Mouse (Mus musculus): ENCODE data around the gene Zbtb20. TPM values are rescaled to one million over a fixed set of nuclear protein-coding genes. Genes with fewer than 3 reads are reported as not detected.
"Not testable (repeated sequence)": the region's sequence is repeated elsewhere in the genome, so short reads cannot be mapped to it uniquely, and the experiment has no call there.

Gene Zbtb20
- polyA plus RNA-seq, 1 experiment: 72.7 TPM

DNA sequence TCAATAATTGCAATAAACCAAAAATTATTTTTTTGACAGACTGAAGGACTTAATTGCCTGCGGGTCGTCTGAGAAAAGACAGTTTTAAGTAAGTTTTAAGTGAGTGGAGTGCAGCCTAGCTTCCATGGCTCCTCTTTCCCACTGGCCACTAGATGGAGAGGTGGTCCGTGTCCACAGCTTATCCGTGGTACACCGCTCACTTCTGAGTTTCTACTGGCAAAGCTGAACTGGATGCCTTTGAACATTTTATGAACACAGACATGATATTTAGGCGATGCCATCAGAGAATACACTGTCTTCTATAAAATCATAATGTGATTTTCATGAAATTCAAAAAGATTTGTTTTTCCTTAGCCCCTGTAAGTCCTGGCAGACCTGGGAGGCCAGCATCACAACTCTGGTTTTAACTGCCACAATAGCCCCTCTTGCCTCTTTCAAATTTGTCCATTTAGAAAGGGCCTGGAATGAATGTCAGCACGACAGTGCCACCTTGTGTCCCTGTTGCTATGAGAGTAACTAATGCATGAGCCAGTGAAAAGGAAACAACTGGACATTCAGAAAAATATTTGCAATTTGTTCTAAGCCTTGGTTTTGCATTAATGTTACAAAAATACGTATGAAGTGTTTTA is 38.9 kb downstream of the Zbtb20 start:
- TF ChIP-seq POLR2A (IDR thresholded peaks at IDR 0.05; ENCODE audit: insufficient read depth, low read depth, low read length): no peak
- no peak overlapping the region for H3K27ac ChIP-seq (ENCODE audit: insufficient read depth, low read depth, low read length)
- H3K4me3 ChIP-seq (ENCODE audit: insufficient read depth, low read depth, low read length): no peak overlapping the region
- H3K4me1 ChIP-seq (ENCODE audit: control insufficient read depth, insufficient read depth, low read length): peaks cover 3% of the 10 kb centered on the region; the same call in 1 of the 2 replicates
- 37% methylated on average over 8 of the region's 8 CpGs for WGBS

DNA sequence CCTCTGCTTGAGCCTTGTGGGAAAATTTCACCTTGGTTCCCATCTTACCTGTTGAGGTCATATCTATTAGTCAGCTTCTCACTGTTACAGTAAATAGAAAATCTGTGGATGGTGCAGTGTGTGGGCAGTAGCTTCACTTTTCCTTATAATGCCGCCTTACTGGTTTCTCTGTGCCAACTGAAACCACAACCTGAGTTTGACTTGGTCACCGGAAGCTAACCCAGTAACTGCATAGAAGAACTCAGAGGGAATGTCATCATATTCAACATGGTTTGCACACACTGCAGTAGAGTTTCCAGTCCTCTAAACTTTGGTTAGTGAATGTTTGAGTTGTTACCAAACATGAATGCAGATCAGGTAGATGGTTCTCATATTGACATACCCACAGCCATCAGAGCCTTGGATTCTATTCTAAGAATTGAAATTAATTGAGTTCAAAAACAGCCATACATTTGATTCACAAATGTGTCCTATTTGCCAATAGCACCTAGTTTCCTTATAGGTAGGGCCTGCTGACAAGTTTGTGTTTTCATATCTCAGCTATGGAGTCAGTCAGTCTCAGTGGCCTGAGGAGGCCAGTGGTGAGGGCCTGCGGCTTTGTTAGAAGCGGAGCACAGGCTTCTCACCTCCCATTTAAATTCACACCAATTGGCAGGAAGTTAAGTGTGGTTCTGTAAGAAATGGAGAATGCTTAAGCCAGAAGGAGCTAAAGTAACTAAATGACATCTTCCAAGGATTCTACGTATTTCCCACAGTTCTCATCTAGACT is 44.5 kb downstream of the Zbtb20 start:
- H3K4me1 ChIP-seq (ENCODE audit: control insufficient read depth, insufficient read depth, low read length): no peaks in the 10 kb centered on the region

DNA sequence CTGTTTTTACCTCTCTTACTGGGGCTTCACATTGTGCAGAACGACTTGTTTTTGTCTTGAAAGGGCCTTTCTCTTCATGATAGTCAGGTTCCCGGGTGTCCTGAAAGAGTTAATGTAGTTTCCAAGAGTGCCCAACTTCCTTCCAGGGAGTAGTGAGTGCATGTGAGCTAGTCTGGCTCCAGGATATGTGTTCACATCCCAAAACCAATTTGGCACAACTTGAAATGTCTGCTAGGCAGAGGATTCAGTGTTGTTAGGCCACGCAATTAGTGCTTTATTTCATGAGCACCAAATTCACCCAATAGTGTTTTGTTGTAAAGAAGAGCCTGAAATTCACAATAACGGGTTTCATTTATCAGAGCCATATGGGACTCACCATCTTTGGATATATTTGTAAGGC is 45.8 kb downstream of the Zbtb20 start:
- Histone ChIP-seq H3K27ac (ENCODE audit: insufficient read depth, low read depth, low read length) (no peak overlapping the region), H3K4me1 (ENCODE audit: control insufficient read depth, insufficient read depth, low read length) (no peaks in the 10 kb centered on the region), H3K4me3 (ENCODE audit: insufficient read depth, low read depth, low read length) (no peak overlapping the region)
- TF ChIP-seq CTCF (IDR thresholded peaks at IDR 0.05; ENCODE audit: insufficient read depth, low read depth, low read length) (no peak), POLR2A (IDR thresholded peaks at IDR 0.05; ENCODE audit: insufficient read depth, low read depth, low read length) (no peak)
- WGBS: 54% methylated on average over 4 of the region's 4 CpGs

More for the DNA sequence above, 44.5 kb downstream of the Zbtb20 start:
- TF ChIP-seq CTCF (IDR thresholded peaks at IDR 0.05; ENCODE audit: insufficient read depth, low read depth, low read length) (no peak), POLR2A (IDR thresholded peaks at IDR 0.05; ENCODE audit: insufficient read depth, low read depth, low read length) (no peak)
- 90% methylated on average over 5 of the region's 5 CpGs for WGBS
- Histone ChIP-seq H3K27ac (ENCODE audit: insufficient read depth, low read depth, low read length) (no peak overlapping the region), H3K4me3 (ENCODE audit: insufficient read depth, low read depth, low read length) (no peak overlapping the region)

DNA sequence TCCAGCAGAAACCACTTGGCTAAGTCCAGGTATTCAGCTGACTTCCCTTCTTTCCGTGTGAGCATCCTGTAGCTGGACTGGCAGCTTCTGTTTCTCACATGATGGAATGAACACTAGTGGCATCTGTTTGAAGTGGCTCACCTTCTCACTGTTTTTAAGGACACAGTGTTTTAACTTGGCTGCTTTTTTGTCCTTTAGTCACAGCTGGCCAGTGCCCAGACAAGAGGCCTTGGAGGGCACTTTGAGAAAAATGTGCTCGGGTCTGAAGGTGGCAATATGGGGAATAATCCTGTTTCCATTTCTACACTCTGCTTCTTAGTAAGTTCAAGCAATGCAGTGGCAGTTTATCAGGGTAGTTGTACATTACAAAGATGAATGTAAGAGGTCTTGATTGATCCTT is 62.5 kb downstream of the Zbtb20 start:
- WGBS: 57% methylated on average over 2 of the region's 2 CpGs
- no peaks in the 10 kb centered on the region for H3K4me1 ChIP-seq (ENCODE audit: control insufficient read depth, insufficient read depth, low read length)
- TF ChIP-seq CTCF (IDR thresholded peaks at IDR 0.05; ENCODE audit: insufficient read depth, low read depth, low read length) (no peak), POLR2A (IDR thresholded peaks at IDR 0.05; ENCODE audit: insufficient read depth, low read depth, low read length) (no peak)
- H3K27ac ChIP-seq (ENCODE audit: insufficient read depth, low read depth, low read length): no peak overlapping the region
- H3K4me3 ChIP-seq (ENCODE audit: insufficient read depth, low read depth, low read length): no peak overlapping the region

DNA sequence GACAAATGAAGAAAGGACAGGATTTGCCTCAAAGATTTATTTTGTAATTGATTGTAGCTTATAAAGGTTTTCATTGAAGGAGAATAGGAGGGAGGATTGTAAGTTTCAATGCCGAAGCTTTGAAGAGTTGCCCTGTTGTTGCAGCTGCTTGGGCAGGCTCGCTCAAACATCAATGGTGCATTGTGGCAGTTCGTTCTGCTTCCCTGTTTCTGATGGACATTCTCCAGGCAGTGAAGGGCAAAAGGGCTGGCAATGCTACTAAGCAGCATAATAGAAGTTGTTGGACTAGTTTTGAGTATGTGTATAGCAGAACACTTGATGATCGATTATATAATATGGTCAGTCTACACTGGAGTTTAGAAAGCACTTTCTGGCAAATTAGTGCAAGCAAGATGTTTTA is 71.3 kb downstream of the Zbtb20 start:
- 38% methylated on average over 4 of the region's 4 CpGs for WGBS
- Histone ChIP-seq H3K27ac (ENCODE audit: insufficient read depth, low read depth, low read length) (no peak overlapping the region), H3K4me3 (ENCODE audit: insufficient read depth, low read depth, low read length) (no peak overlapping the region), H3K4me1 (ENCODE audit: control insufficient read depth, insufficient read depth, low read length) (no peaks in the 10 kb centered on the region)
- TF ChIP-seq POLR2A (IDR thresholded peaks at IDR 0.05; ENCODE audit: insufficient read depth, low read depth, low read length): no peak
- no peak for TF ChIP-seq CTCF (IDR thresholded peaks at IDR 0.05; ENCODE audit: insufficient read depth, low read depth, low read length)

DNA sequence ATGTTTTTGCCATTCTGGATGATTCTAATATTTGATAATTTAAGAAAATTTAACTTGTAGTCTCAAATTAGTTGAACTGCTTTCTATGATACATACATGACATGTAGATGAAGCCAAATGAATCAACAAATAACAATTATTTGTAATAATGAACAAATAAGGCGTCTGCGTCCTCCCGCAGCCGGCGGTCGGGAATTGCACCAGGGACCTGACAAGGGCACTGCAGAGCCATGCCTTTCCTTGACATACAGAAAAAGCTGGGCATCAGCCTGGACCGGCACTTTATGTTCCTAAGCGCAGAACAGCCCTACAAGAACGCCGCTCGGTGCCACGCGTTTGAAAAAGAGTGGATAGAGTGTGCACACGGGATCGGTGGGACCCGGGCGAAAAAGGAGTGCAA is 79.7 kb downstream of the Zbtb20 start:
- H3K27ac ChIP-seq (ENCODE audit: insufficient read depth, low read depth, low read length); H3K4me1 ChIP-seq (ENCODE audit: control insufficient read depth, insufficient read depth, low read length); H3K4me3 ChIP-seq (ENCODE audit: insufficient read depth, low read depth, low read length): not testable (repeated sequence)
- 98% methylated on average over 17 of the region's 17 CpGs for WGBS

DNA sequence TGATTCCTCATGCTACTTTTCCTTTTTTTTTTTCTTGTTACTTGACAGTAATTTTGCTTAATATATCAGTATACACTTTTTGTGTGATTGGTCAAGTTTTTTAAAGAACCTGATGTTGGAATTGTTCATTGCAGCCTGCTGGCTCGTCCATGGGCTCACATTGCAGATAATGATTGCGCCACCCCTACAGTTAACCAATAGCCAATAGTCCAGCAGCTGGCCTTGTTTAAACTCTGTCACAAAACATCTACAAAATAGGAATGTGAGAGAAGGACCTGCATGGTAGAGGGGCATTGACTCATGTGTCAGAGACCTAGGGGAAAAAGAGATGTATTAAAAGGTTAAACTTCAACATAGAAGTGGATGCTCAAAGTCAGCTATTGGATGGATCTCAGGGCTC is 97.2 kb downstream of the Zbtb20 start:
- Histone ChIP-seq H3K4me3 (ENCODE audit: insufficient read depth, low read depth, low read length) (no peak overlapping the region), H3K27ac (ENCODE audit: insufficient read depth, low read depth, low read length) (no peak overlapping the region), H3K4me1 (ENCODE audit: control insufficient read depth, insufficient read depth, low read length) (no peaks in the 10 kb centered on the region)
- no peak for TF ChIP-seq POLR2A (IDR thresholded peaks at IDR 0.05; ENCODE audit: insufficient read depth, low read depth, low read length)
- TF ChIP-seq CTCF (IDR thresholded peaks at IDR 0.05; ENCODE audit: insufficient read depth, low read depth, low read length): no peak
- whole genome bisulfite sequencing: 94% methylated on average over 2 of the region's 2 CpGs

DNA sequence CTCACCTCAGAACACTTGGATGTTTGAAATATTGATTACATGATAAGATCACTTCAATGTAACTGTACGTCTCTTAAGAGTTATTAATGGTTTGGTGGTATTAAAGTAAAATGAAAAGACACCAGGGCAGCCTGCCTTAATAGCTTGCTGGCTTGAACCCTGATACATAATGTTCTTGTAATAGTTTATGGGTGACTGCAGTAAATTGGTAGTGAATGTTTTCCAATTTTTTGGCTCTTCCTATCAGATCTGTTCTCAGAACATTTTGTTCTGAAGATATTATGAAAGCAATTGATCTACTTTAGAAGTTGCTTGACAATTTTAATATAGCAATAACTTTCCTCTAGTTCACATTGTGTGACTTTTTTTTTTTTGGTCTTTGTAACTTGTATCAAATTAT is 123.2 kb downstream of the Zbtb20 start:
- Histone ChIP-seq H3K27ac (ENCODE audit: insufficient read depth, low read depth, low read length) (no peak overlapping the region), H3K4me3 (ENCODE audit: insufficient read depth, low read depth, low read length) (no peak overlapping the region), H3K4me1 (ENCODE audit: control insufficient read depth, insufficient read depth, low read length) (no peaks in the 10 kb centered on the region)
- no peak for TF ChIP-seq POLR2A (IDR thresholded peaks at IDR 0.05; ENCODE audit: insufficient read depth, low read depth, low read length)
- TF ChIP-seq CTCF (IDR thresholded peaks at IDR 0.05; ENCODE audit: insufficient read depth, low read depth, low read length): no peak
- WGBS: 92% methylated on average over 1 of the region's 1 CpGs

DNA sequence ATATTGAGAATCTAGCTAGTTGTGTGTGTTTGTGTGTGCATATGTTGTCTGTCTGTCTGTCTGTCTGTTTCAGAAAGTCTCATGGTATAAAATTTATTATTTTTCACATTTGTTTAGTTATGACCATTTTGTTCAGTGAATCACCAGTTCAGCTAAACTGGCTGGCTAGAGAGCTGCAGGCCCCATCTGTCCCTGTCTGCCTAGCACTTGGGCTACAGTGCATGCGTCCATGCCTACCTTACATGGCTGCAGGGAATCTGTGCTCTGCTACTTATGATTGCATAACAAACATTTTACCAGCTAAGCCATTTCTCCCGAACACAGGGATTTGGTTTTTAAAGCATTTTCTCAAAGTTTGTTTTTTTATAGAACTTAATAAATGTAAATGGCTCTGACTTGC is 150.7 kb downstream of the Zbtb20 start:
- Histone ChIP-seq H3K4me3 (ENCODE audit: insufficient read depth, low read depth, low read length) (no peak overlapping the region), H3K4me1 (ENCODE audit: control insufficient read depth, insufficient read depth, low read length) (no peaks in the 10 kb centered on the region), H3K27ac (ENCODE audit: insufficient read depth, low read depth, low read length) (no peak overlapping the region)
- WGBS: 90% methylated on average over 2 of the region's 2 CpGs
- TF ChIP-seq CTCF (IDR thresholded peaks at IDR 0.05; ENCODE audit: insufficient read depth, low read depth, low read length) (no peak), POLR2A (IDR thresholded peaks at IDR 0.05; ENCODE audit: insufficient read depth, low read depth, low read length) (no peak)

Measured in olfactory bulb, adult 2 months (tissue).